In genomic region chr2:103411816-103412215, GRCm38 (mm10) we compare ENCODE assay signal across 16 mouse cellular contexts. TPM values are rescaled to one million over a fixed set of nuclear protein-coding genes. Genes with fewer than 3 reads are reported as not detected.
"Had no signal": no experiment of that assay in that cellular context is flagged by ENCODE, and none has a peak within 500 bp of the region (broad histone marks: within the 10 kb centered on the region; RNA-seq: fewer than 3 reads in every experiment).

No protein-coding gene starts in this region.

- H3K4me2 ChIP-seq: liver, embryonic 11.5 days; liver, embryonic 15.5 days; lung, embryonic 14.5 days; midbrain, embryonic 11.5 days had no signal

- H3K4me3 ChIP-seq: layer of hippocampus, adult 2 months; liver, embryonic 15.5 days; megakaryocyte, embryonic 14.5 days had no signal

- H3K9ac ChIP-seq: liver, embryonic 15.5 days; lung, embryonic 14.5 days had no signal

- H3K36me3 ChIP-seq: liver, embryonic 15.5 days had no signal

- H3K27ac ChIP-seq: layer of hippocampus, adult 2 months; liver, embryonic 15.5 days; macrophage had no signal

- H3K4me1 ChIP-seq: liver, embryonic 15.5 days; megakaryocyte, embryonic 14.5 days had no signal

- H3K9me3 ChIP-seq: liver, embryonic 15.5 days; megakaryocyte, embryonic 14.5 days had no signal

- DNase-seq: lung, embryonic 14.5 days; lung, postnatal 14 days; right cerebral cortex, postnatal 14 days; thymus, adult 18-20 months; thymus, postnatal 14 days had no signal

- H3K27me3 ChIP-seq: liver, embryonic 15.5 days had no signal

- ATAC-seq: inflammation-experienced regulatory T-cells, adult 6 months; intestine, postnatal 0 days had no signal

RNA-seq across cellular contexts. Expression of gene Elf5, which starts 0.3 kb away (rescaled TPM):
- polyA plus RNA-seq: inflammation-experienced regulatory T-cells, adult 6 months; intestine, postnatal 0 days; liver, embryonic 11.5 days; macrophage; midbrain, embryonic 11.5 days; midbrain, postnatal 0 days; neural tube, embryonic 14.5 days; spleen, adult 2 months had no signal
